Mouse (Mus musculus): ENCODE results near the gene Ncapd3. TPM values are rescaled to one million over a fixed set of nuclear protein-coding genes. Genes with fewer than 3 reads are reported as not detected.

Ncapd3 gene
- polyA plus RNA-seq, 1 experiment, result 9.6 TPM

DNA sequence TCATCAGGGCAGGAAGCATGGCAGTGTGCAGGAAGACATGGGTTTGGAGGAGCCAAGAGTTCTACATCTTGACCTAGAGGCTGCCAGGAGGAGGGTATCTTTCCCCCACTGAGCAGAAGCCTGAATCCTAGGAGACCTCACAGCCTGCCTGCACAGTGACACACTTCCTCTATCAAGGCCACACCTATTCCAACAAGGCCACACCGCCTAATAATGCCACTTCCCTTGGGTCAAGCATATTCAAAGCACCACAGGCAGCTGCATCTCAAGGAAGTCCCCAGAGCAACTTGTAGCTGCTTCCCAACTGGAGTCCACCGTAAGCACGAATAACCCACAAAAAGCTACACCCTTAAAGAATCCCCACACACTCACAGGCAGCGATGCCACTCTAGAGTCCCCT lies 92.1 kb downstream of the Ncapd3 start:
- no peak overlapping the region for H3K4me3 ChIP-seq (ENCODE audit: insufficient read depth, low read depth, low read length)
- TF ChIP-seq CTCF (conservative IDR thresholded peaks at IDR 0.05; ENCODE audit: insufficient read depth, insufficient read length, low read depth, low read length), result no peak
- TF ChIP-seq POLR2A (IDR thresholded peaks at IDR 0.05; ENCODE audit: low read depth, low read length), result no peak
- DNase-seq, result no peak
- no peaks in the 10 kb centered on the region for H3K27me3 ChIP-seq (replicated peaks; ENCODE audit: control insufficient read depth, insufficient read depth, low read length)
- no peaks in the 10 kb centered on the region for H3K36me3 ChIP-seq (ENCODE audit: control insufficient read depth, insufficient read depth, low read length)
- 90% methylated on average over 4 of the region's 4 CpGs for WGBS
- H3K27ac ChIP-seq (ENCODE audit: insufficient read depth, low read depth, low read length), result no peak overlapping the region
- no peaks in the 10 kb centered on the region; the same call in 1 of the 2 replicates for H3K4me1 ChIP-seq (ENCODE audit: control insufficient read depth, insufficient read depth, low read length)

- WGBS, result 76% methylated on average over 4 of the region's 4 CpGs
- Histone ChIP-seq H3K36me3 (ENCODE audit: control insufficient read depth, insufficient read depth, low read length) (no peaks in the 10 kb centered on the region), H3K4me1 (ENCODE audit: control insufficient read depth, insufficient read depth, low read length) (no peaks in the 10 kb centered on the region; the same call in 1 of the 2 replicates), H3K27ac (ENCODE audit: insufficient read depth, low read depth, low read length) (no peak overlapping the region), H3K27me3 (replicated peaks; ENCODE audit: control insufficient read depth, insufficient read depth, low read length) (no peaks in the 10 kb centered on the region), H3K4me3 (ENCODE audit: insufficient read depth, low read depth, low read length) (no peak overlapping the region)
- TF ChIP-seq CTCF (conservative IDR thresholded peaks at IDR 0.05; ENCODE audit: insufficient read depth, insufficient read length, low read depth, low read length), result no peak
- TF ChIP-seq POLR2A (IDR thresholded peaks at IDR 0.05; ENCODE audit: low read depth, low read length), result no peak
- DNase-seq, result no peak
Observed at GRCm38 (mm10) chr9:27122963-27123362, 93.0 kb downstream of the Ncapd3 start.

- no peak for DNase-seq
- Histone ChIP-seq H3K36me3 (ENCODE audit: control insufficient read depth, insufficient read depth, low read length) (no peaks in the 10 kb centered on the region), H3K27me3 (replicated peaks; ENCODE audit: control insufficient read depth, insufficient read depth, low read length) (no peaks in the 10 kb centered on the region), H3K4me1 (ENCODE audit: control insufficient read depth, insufficient read depth, low read length) (peaks cover 3% of the 10 kb centered on the region; the same call in 1 of the 2 replicates), H3K4me3 (ENCODE audit: insufficient read depth, low read depth, low read length) (no peak overlapping the region), H3K27ac (ENCODE audit: insufficient read depth, low read depth, low read length) (no peak overlapping the region)
- 83% methylated on average over 2 of the region's 2 CpGs for WGBS
- no peak for TF ChIP-seq CTCF (conservative IDR thresholded peaks at IDR 0.05; ENCODE audit: insufficient read depth, insufficient read length, low read depth, low read length)
- no peak for TF ChIP-seq POLR2A (IDR thresholded peaks at IDR 0.05; ENCODE audit: low read depth, low read length)
Observed at GRCm38 (mm10) chr9:27123947-27124346, 94.0 kb downstream of the Ncapd3 start.

GRCm38 (mm10) chr9:27125450-27125849 lies 95.5 kb downstream of the Ncapd3 start:
- no peak overlapping the region for H3K27ac ChIP-seq (ENCODE audit: insufficient read depth, low read depth, low read length)

DNA sequence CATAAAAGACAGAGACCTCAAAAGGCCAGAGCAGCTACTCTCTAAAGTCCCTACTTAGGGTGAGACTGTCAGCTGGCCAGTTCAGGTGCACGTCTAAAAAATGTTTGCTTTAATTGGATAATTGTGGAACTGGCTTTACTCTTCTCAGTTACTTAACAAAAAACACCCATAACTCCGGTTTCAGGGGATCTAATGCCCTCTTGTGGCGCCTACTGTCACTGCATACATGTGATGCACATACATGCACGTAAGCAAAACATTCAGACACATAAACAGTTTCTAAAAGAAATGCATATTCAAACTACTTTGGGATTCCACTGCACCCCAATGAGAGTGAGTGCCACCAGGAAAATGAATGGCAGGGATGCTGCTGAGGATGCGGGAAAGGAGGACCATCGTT lies 96.6 kb downstream of the Ncapd3 start:
- 94% methylated on average over 6 of the region's 6 CpGs for WGBS
- no peak overlapping the region for H3K27ac ChIP-seq (ENCODE audit: insufficient read depth, low read depth, low read length)

More at GRCm38 (mm10) chr9:27125450-27125849, 95.5 kb downstream of the Ncapd3 start:
- Histone ChIP-seq H3K36me3 (ENCODE audit: control insufficient read depth, insufficient read depth, low read length) (no peaks in the 10 kb centered on the region), H3K4me3 (ENCODE audit: insufficient read depth, low read depth, low read length) (no peak overlapping the region), H3K4me1 (ENCODE audit: control insufficient read depth, insufficient read depth, low read length) (peaks cover 3% of the 10 kb centered on the region; the same call in 1 of the 2 replicates), H3K27me3 (replicated peaks; ENCODE audit: control insufficient read depth, insufficient read depth, low read length) (no peaks in the 10 kb centered on the region)
- 67% methylated on average over 6 of the region's 6 CpGs for WGBS
- no peak for TF ChIP-seq CTCF (conservative IDR thresholded peaks at IDR 0.05; ENCODE audit: insufficient read depth, insufficient read length, low read depth, low read length)
- no peak for TF ChIP-seq POLR2A (IDR thresholded peaks at IDR 0.05; ENCODE audit: low read depth, low read length)
- peak; percentile 18 for DNase-seq

DNA sequence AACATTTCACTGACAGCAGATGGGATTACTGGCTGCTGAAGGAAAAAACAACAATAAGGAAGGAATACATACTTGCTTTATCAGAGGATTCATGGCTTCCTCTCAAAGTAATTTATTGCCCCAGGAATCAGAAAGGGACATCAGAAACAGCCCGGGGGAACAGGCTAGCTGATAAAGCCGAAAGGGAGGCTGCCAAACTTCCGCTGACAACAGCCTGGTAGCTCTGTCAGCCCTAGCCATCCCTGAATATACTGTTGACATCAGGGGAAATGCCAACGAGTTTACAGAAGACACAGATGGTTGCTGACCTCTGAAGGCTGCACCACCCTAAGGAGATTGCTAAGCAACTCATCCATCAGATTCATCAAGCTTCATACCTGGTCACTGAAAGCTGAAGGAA lies 98.7 kb downstream of the Ncapd3 start:
- H3K4me3 ChIP-seq (ENCODE audit: insufficient read depth, low read depth, low read length), result no peak overlapping the region
- DNase-seq, result peak; percentile 70

More for the DNA sequence above, 96.6 kb downstream of the Ncapd3 start:
- no peaks in the 10 kb centered on the region for H3K36me3 ChIP-seq (ENCODE audit: control insufficient read depth, insufficient read depth, low read length)
- DNase-seq, result no peak
- H3K4me1 ChIP-seq (ENCODE audit: control insufficient read depth, insufficient read depth, low read length), result peaks cover 3% of the 10 kb centered on the region; the same call in 1 of the 2 replicates
- TF ChIP-seq POLR2A (IDR thresholded peaks at IDR 0.05; ENCODE audit: low read depth, low read length), result no peak
- TF ChIP-seq CTCF (conservative IDR thresholded peaks at IDR 0.05; ENCODE audit: insufficient read depth, insufficient read length, low read depth, low read length), result no peak
- no peak overlapping the region for H3K4me3 ChIP-seq (ENCODE audit: insufficient read depth, low read depth, low read length)
- H3K27me3 ChIP-seq (replicated peaks; ENCODE audit: control insufficient read depth, insufficient read depth, low read length), result no peaks in the 10 kb centered on the region

DNA sequence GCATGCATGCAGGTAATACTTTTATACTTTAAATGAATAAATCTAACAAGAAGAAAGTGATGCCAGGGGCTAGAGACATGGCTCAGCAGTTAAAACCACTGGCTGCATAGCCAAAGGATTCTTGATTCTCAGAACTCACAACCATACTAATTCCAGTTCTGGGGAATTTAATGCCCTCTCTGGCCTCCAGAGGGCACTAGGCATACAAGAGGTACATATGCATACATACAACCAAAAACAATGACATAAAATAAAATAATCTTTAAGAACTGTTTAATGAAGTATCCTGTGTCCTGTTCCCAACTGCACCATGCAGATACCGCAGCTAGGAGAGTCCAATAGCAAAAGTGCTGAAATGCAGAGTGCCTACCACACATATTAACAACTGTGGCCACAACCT lies 104.4 kb downstream of the Ncapd3 start:
- H3K27ac ChIP-seq (ENCODE audit: insufficient read depth, low read depth, low read length), result no peak overlapping the region
- no peak for TF ChIP-seq POLR2A (IDR thresholded peaks at IDR 0.05; ENCODE audit: low read depth, low read length)
- TF ChIP-seq CTCF (conservative IDR thresholded peaks at IDR 0.05; ENCODE audit: insufficient read depth, insufficient read length, low read depth, low read length), result 0 out of 2 replicates have a peak, but pooled peaks have one; percentile 0
- 53% methylated on average over 1 of the region's 1 CpGs for WGBS
- no peaks in the 10 kb centered on the region for H3K36me3 ChIP-seq (ENCODE audit: control insufficient read depth, insufficient read depth, low read length)
- no peaks in the 10 kb centered on the region for H3K27me3 ChIP-seq (replicated peaks; ENCODE audit: control insufficient read depth, insufficient read depth, low read length)
- no peaks in the 10 kb centered on the region for H3K4me1 ChIP-seq (ENCODE audit: control insufficient read depth, insufficient read depth, low read length)
- no peak overlapping the region for H3K4me3 ChIP-seq (ENCODE audit: insufficient read depth, low read depth, low read length)
- peak; percentile 71 for DNase-seq

More for the DNA sequence above, 98.7 kb downstream of the Ncapd3 start:
- peaks cover 3% of the 10 kb centered on the region; the same call in 1 of the 2 replicates for H3K4me1 ChIP-seq (ENCODE audit: control insufficient read depth, insufficient read depth, low read length)
- WGBS, result 43% methylated on average over 4 of the region's 4 CpGs
- no peaks in the 10 kb centered on the region for H3K36me3 ChIP-seq (ENCODE audit: control insufficient read depth, insufficient read depth, low read length)
- TF ChIP-seq CTCF (conservative IDR thresholded peaks at IDR 0.05; ENCODE audit: insufficient read depth, insufficient read length, low read depth, low read length) (no peak), POLR2A (IDR thresholded peaks at IDR 0.05; ENCODE audit: low read depth, low read length) (no peak)
- no peak overlapping the region for H3K27ac ChIP-seq (ENCODE audit: insufficient read depth, low read depth, low read length)
- H3K27me3 ChIP-seq (replicated peaks; ENCODE audit: control insufficient read depth, insufficient read depth, low read length), result no peaks in the 10 kb centered on the region
